Mouse (Mus musculus) brain, embryonic 14.5 days (tissue): ENCODE data around the gene Cox6a2. TPM values are rescaled to one million over a fixed set of nuclear protein-coding genes. Genes with fewer than 3 reads are reported as not detected.
A peak's percentile ranks its signal among the peaks of the same experiment; 100 is the strongest.

ENCODE experiments used
- DNase-seq: peaks from one replicate; pipeline ENCODE4 v3.0.0-alpha.2; 2011; ENCODE audit warnings: low read depth
- CTCF ChIP-seq: fragments of 200-500 bp; IDR thresholded peaks from 2 replicates; pipeline ENCODE4 v1.5.1; 2012; ENCODE audit warnings: inconsistent platforms, mild to moderate bottlenecking, moderate library complexity, borderline replicate concordance; ENCODE audit not compliant: insufficient read depth, insufficient read length; ENCODE audit errors: extremely low read depth
- POLR2A ChIP-seq: fragments of 200-500 bp; IDR thresholded peaks from 2 replicates; pipeline ENCODE4 v1.6.1; 2012; ENCODE audit warnings: mild to moderate bottlenecking, inconsistent platforms, borderline replicate concordance; ENCODE audit not compliant: poor library complexity, insufficient read depth, insufficient read length, severe bottlenecking; ENCODE audit errors: extremely low read depth
- polyA plus RNA-seq: library from polyadenylated mRNA; depleted of rRNA; stranded (reverse); fragments of >200 nt; gene quantifications from 2 replicates; pipeline ENCODE4 v1.2.3, GENCODE M21; 2012

Cox6a2 gene
- polyA plus RNA-seq, 1 experiment = 0.68 TPM

GRCm38 (mm10) chr7:128220936-128221335 lies 14.7 kb upstream of the Cox6a2 start:
- no peak for DNase-seq
- TF ChIP-seq POLR2A (no peak), CTCF (no peak)

DNA sequence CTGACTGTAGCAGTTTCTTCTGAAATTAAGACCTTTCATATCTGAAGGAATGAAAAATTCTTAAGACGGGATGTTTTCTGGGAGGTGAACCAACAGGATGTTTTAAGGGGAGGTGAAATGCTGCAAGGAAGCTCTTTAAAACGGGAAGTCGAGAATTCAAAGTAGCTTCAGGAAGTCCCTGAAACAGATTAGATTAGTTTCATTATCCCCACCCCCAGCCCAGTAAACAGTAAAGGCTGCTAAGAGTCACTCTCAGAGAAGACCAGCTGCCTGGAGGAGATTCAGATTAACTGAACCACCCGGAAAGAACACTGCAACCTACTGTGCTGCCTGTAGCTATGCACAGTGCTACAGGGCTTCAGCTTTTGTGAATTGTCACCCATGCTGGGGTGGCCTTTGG lies 13.8 kb upstream of the Cox6a2 start:
- DNase-seq = no peak

GRCm38 (mm10) chr7:128209826-128210225 lies 3.6 kb upstream of the Cox6a2 start:
- TF ChIP-seq CTCF = no peak
- TF ChIP-seq POLR2A = no peak
- no peak for DNase-seq

More for the DNA sequence above, 13.8 kb upstream of the Cox6a2 start:
- TF ChIP-seq CTCF (no peak), POLR2A (no peak)

DNA sequence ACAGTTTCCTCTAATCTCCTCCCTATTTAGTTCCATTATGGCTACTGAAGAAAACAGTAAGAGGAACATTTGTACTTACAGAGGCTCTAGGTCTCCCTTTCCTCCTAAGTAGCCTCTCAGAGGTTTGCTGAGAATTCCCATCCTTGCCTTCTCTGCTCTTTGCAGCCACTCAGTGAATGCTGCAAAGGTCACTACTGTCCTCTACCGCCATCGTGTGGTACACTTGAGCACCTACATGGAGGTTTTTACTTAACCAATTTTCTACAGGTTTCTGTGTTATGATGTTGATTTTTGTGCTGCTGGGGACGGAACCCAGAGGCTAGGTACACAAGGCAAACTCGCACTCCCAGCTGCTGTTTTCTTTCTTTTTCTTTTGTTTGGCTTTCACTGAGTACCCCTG lies 2.0 kb upstream of the Cox6a2 start:
- peak; percentile 88 for DNase-seq
- TF ChIP-seq CTCF = peak; percentile 82; the same call in 1 of the 2 replicates
- no peak for TF ChIP-seq POLR2A

DNA sequence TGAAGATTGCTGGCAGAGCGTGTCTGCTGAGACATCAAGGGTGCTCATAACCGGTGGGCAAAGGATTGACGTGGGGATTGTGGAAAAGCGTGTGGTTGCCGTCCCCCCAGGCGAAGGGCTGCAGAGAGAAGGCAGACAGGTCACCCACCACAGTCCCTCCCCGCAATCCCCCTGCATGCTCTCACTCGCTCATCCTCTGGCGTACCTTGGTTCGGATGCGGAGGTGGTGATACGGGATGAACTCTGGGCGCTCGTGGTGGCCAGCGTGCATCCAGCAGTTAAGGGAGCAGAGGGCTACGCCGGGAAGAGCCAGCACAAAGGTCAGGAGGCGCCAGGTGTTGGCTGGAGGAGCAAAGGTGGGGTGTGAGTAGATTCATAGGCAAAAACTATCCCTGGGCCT lies 492 bp downstream of the Cox6a2 start:
- DNase-seq = no peak
- TF ChIP-seq POLR2A (no peak), CTCF (no peak)

GRCm38 (mm10) chr7:128204179-128204578 lies 2.0 kb downstream of the Cox6a2 start:
- no peak for DNase-seq
- no peak for TF ChIP-seq CTCF
- no peak for TF ChIP-seq POLR2A

- TF ChIP-seq POLR2A (no peak), CTCF (no peak)
Measured at GRCm38 (mm10) chr7:128203071-128203470, 3.1 kb downstream of the Cox6a2 start.

DNA sequence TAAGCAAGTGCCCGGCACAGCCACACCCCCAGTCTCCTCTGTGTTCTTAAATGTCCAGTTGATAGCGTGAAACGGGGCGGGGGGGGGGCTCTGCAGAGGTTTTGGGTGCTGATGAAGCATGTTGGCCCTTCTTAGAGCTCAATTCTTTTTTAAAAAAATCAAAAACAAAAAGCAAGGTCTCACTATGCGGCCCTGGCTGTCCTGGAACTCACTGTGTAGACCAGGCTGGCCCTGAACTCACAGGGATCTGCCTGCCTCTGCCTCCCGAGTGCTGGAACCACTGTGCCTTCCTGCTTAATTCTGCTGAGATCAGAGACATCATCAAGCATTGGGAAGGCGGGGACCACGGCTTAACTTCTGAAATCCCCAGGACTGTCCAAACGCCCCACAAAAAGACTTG lies 4.6 kb downstream of the Cox6a2 start:
- DNase-seq = no peak
- TF ChIP-seq CTCF (no peak), POLR2A (no peak)

More at GRCm38 (mm10) chr7:128203071-128203470, 3.1 kb downstream of the Cox6a2 start:
- DNase-seq = no peak

DNA sequence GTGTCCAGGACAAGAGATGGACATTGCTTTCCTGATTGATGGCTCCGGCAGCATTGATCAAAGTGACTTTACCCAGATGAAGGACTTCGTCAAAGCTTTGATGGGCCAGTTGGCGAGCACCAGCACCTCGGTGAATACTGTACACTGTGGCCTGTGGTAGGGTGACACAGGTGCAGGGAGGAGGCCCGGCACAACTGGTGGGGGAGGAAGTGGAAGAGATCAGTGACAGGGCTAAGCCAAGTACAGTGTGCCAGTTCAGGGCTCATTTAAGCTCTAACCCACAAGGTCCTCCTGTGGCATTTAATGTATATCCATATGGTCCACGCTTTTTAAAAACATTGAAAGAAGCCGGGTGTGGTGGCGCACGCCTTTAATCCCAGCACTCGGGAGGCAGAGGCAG lies 24.5 kb downstream of the Cox6a2 start:
- DNase-seq = no peak
- TF ChIP-seq CTCF (no peak), POLR2A (no peak)

- no peak for DNase-seq
Measured at GRCm38 (mm10) chr7:128180546-128180945, 25.6 kb downstream of the Cox6a2 start.

DNA sequence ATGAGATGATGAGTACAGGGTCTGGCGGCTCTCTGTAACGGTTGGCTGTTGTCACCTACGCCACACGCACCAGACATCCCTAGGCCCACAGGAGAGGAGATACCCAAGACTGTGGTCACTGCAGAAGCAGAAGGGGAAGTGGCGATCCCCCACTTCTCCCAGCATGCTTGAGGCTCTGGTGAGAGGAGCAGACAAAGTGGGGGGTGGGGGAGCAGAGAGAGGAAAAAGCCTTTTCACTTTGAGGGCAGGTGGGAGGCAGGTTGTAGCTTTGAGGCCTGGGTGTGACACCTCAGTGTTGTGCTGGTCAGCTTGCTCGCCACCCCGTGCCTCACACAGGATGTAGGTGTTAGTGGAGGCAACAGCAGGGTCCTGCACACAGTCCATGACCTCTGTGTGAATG lies 26.1 kb downstream of the Cox6a2 start:
- no peak for TF ChIP-seq POLR2A
- TF ChIP-seq CTCF = no peak
- no peak for DNase-seq

More at GRCm38 (mm10) chr7:128180546-128180945, 25.6 kb downstream of the Cox6a2 start:
- TF ChIP-seq POLR2A (no peak), CTCF (no peak)

GRCm38 (mm10) chr7:128178385-128178784 lies 27.8 kb downstream of the Cox6a2 start:
- TF ChIP-seq CTCF = no peak
- no peak for TF ChIP-seq POLR2A
- no peak for DNase-seq
